Mouse (Mus musculus): ENCODE data around the gene Kank1. TPM values are rescaled to one million over a fixed set of nuclear protein-coding genes. Genes with fewer than 3 reads are reported as not detected.
A peak's percentile ranks its signal among the peaks of the same experiment; 100 is the strongest.

The Kank1 gene
- total RNA-seq, 2 experiments from 2014 or later = not detected

GRCm38 (mm10) chr19:25357094-25357493, 120.3 kb downstream of the Kank1 start:
- ATAC-seq (replicated peaks; ENCODE audit: poor library complexity, severe bottlenecking) = no peak

- ATAC-seq (replicated peaks; ENCODE audit: poor library complexity, severe bottlenecking) = no peak
These were observed 121.8 kb downstream of the Kank1 start for GRCm38 (mm10) chr19:25358486-25359120.

- peak; percentile 75 for ATAC-seq (replicated peaks; ENCODE audit: poor library complexity, severe bottlenecking)
These were observed 123.8 kb downstream of the Kank1 start for GRCm38 (mm10) chr19:25360571-25361029.

- ATAC-seq (replicated peaks; ENCODE audit: poor library complexity, severe bottlenecking) = no peak
These were observed 125.2 kb downstream of the Kank1 start for GRCm38 (mm10) chr19:25361956-25362355.

GRCm38 (mm10) chr19:25365698-25366097, 128.9 kb downstream of the Kank1 start:
- no peak for ATAC-seq (replicated peaks; ENCODE audit: poor library complexity, severe bottlenecking)

- ATAC-seq (replicated peaks; ENCODE audit: poor library complexity, severe bottlenecking) = no peak
These were observed 129.8 kb downstream of the Kank1 start for GRCm38 (mm10) chr19:25366620-25367019.

- no peak for ATAC-seq (replicated peaks; ENCODE audit: poor library complexity, severe bottlenecking)
These were observed 133.7 kb downstream of the Kank1 start for GRCm38 (mm10) chr19:25370428-25370827.

- no peak for ATAC-seq (replicated peaks; ENCODE audit: poor library complexity, severe bottlenecking)
These were observed 136.0 kb downstream of the Kank1 start for GRCm38 (mm10) chr19:25372794-25373193.

GRCm38 (mm10) chr19:25373594-25373993, 136.8 kb downstream of the Kank1 start:
- ATAC-seq (replicated peaks; ENCODE audit: poor library complexity, severe bottlenecking) = no peak

- no peak for ATAC-seq (replicated peaks; ENCODE audit: poor library complexity, severe bottlenecking)
These were observed 137.4 kb downstream of the Kank1 start for GRCm38 (mm10) chr19:25374191-25374590.

GRCm38 (mm10) chr19:25374926-25375325, 138.2 kb downstream of the Kank1 start:
- no peak for ATAC-seq (replicated peaks; ENCODE audit: poor library complexity, severe bottlenecking)

GRCm38 (mm10) chr19:25376871-25377270, 140.1 kb downstream of the Kank1 start:
- no peak for ATAC-seq (replicated peaks; ENCODE audit: poor library complexity, severe bottlenecking)

GRCm38 (mm10) chr19:25380675-25381074, 143.9 kb downstream of the Kank1 start:
- ATAC-seq (replicated peaks; ENCODE audit: poor library complexity, severe bottlenecking) = no peak

GRCm38 (mm10) chr19:25381972-25382371, 145.2 kb downstream of the Kank1 start:
- ATAC-seq (replicated peaks; ENCODE audit: poor library complexity, severe bottlenecking) = no peak; the same call in 1 of the 2 replicates

- ATAC-seq (replicated peaks; ENCODE audit: poor library complexity, severe bottlenecking) = no peak
These were observed 145.7 kb downstream of the Kank1 start for GRCm38 (mm10) chr19:25382494-25382893.

GRCm38 (mm10) chr19:25383386-25384146, 146.8 kb downstream of the Kank1 start:
- peak; percentile 30 for ATAC-seq (replicated peaks; ENCODE audit: poor library complexity, severe bottlenecking)

GRCm38 (mm10) chr19:25385981-25386380, 149.2 kb downstream of the Kank1 start:
- ATAC-seq (replicated peaks; ENCODE audit: poor library complexity, severe bottlenecking) = no peak

GRCm38 (mm10) chr19:25386679-25387470, 150.1 kb downstream of the Kank1 start:
- ATAC-seq (replicated peaks; ENCODE audit: poor library complexity, severe bottlenecking) = no peak; the same call in 1 of the 2 replicates

GRCm38 (mm10) chr19:25387902-25388301, 151.1 kb downstream of the Kank1 start:
- ATAC-seq (replicated peaks; ENCODE audit: poor library complexity, severe bottlenecking) = no peak

GRCm38 (mm10) chr19:25392135-25392534, 155.4 kb downstream of the Kank1 start:
- no peak for ATAC-seq (replicated peaks; ENCODE audit: poor library complexity, severe bottlenecking)

- ATAC-seq (replicated peaks; ENCODE audit: poor library complexity, severe bottlenecking) = no peak
These were observed 158.3 kb downstream of the Kank1 start for GRCm38 (mm10) chr19:25395035-25395434.

All from granulocyte monocyte progenitor cell, adult 5-6 weeks (primary cell).